Mouse (Mus musculus) T-helper 2 cell (primary cell): ENCODE data around the gene Hsd17b14.
"Not testable (repeated sequence)": the region's sequence is repeated elsewhere in the genome, so short reads cannot be mapped to it uniquely, and the experiment has no call there.

Experiments used
- in situ Hi-C: fragments of 300-600 bp; cut with MboI, MseI; formaldehyde crosslinking; loops from one replicate; pipeline ENCODE4 v1.15.1; 2025; ENCODE audit warnings: high pct_unique_total_duplicates

The Hsd17b14 gene

DNA sequence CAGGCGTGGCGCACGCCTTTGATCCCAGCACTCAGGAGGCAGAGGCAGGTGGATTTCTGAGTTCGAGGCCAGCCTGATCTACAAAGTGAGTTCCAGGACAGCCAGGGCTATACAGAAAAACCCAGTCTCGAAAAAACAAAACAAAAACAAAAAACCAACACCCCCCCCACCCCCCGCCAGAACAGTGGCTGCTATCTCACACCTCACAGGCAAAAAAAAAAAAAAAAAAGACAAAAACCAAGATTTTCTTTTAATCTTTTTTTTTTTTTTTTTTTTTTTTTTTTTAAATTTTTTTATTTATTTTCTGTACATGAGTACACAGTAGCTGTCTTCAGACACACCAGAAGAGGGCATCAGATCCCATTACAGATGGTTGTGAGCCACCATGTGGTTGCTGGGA is 27.5 kb upstream of the Hsd17b14 start:
- in situ Hi-C loops = not testable (repeated sequence)

DNA sequence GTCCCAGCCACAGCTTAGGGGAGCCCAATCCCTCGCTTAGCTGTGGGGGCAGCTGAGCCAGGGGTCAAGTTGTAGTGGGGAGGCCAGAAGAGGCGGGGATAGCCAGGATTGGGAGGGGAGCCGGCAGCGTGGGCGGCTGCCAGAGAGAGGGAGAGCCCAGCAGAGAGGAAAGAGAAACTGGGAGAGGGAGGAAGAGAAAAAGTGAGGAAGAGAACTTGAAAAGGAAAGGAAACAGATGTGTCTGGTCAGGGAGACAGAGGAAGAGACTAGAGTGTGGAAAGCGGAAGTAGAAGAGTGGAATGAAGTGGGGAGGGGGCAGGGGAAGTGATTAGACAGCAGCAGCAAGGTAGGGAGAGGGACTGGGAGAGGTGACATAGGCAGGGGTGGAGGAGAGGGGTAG is 25.2 kb upstream of the Hsd17b14 start:
- in situ Hi-C loops = no loop called here

DNA sequence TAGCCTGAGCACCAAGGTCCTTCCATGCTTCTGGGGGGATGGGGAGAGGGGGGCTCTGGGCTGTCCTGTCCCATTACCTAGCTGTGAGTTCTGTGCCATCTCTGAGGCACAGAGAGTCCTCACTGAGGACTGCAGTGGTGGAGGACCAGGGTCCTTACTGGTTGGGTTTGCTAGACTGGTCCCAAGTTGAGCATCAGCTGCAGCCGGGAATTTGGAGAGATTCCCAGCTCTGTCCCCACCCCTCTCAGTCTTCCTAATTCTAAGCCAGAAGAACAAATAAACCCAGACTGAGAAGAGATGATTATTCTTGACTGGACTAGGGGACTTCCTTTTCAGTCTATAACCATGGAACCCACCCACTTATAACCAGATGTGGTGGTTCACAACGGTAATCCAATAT is 24.1 kb upstream of the Hsd17b14 start:
- in situ Hi-C loops = no loop called here

DNA sequence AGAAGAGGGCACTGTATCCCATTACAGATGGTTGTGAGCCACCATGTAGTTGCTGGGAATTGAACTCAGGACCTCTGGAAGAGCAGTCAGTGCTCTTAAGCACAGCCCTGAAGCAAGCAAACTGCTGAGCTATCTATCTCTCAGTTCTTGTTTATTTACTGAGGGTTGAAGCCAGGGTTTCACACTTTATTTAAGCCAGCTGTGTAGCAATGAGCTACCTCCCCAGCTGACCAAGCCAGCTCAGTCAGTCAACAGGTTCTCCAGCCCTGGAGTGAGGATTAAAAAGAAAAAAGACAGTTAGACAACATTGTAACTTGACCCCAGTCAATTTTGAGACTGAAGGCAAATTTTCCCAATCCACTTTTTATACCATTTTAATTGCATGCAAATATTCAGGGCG is 19.0 kb upstream of the Hsd17b14 start:
- in situ Hi-C loops = no loop called here

DNA sequence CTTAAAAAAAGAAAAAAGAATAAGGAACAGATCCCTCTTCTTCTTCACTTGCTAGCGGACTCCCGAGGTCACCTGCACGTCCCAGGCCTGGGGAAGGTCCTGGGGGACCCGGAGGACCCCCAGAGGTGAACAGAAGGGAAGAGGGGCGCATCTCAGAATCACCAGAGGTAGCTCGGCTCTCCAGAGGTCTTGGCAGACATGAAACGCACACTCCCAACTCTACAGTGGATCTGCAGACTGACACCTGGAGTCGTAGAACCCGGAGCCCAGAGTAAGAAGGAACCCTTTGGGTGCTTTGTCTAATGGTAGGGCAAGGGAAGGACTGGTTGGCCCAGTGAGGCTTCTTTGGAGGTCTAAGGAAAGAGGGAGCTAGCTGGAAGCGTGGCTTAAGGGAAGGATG is 17.1 kb upstream of the Hsd17b14 start:
- in situ Hi-C loops = no loop called here

DNA sequence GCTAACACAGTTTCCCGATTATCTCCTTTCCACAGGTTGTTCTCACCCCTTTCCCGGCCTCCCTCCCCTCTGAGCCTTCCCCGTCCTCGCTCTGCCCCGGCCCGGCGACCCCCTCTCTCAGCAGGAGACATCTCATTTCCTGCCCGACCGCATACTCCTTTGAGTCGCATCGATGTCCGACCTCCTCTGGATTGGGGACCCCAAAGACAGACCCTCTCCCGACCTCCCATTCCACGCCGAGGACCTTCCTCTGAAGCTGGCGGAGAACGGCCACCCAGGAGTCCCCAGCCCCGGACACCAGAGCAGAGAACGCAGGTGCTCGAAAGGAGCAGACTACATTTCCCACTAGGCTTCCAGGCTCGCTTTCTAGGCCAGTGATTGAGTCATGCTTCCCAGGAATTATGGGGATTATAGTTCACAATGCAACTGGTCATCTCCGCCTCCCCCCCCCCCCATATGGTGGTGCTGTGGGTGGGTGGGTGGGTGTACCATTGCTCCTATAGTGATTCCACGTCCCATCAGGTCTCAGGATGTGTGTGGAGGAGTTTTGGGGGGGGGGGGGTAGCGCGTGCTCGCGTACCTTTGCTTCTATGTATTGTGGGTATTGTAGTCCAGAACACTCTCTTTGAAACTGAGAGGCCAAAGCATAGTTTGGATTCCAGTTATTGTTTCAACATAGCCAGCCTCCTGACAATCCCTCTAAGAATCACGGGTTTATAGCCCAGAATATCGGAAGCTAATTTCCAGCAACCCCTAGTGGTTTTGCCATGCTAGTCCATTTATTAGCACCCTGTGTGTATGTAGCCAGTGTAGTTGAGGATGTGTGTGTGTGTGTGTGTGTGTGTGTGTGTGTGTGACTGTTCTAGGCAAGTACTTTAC is 16.3 kb upstream of the Hsd17b14 start:
- in situ Hi-C loops = no loop called here

DNA sequence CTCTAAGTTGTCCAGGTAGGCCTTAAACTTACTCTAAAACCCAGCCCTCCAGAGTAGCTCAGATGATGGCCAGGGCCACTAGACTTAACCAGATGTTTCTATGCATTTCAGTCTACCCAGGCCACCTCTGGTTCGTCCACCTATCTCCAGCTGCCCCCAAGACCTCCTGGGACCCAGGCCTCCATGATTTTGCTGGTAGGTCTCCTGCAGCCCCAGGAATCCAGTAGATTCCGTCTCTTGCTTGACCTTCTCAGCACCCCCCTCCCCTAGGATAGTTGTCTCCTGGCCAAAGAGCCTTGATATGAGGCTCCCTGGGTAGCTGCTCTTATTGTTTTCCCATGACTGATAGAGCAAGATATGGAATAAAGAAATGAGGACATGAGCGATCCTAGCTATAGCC is 15.6 kb upstream of the Hsd17b14 start:
- in situ Hi-C loops = no loop called here

DNA sequence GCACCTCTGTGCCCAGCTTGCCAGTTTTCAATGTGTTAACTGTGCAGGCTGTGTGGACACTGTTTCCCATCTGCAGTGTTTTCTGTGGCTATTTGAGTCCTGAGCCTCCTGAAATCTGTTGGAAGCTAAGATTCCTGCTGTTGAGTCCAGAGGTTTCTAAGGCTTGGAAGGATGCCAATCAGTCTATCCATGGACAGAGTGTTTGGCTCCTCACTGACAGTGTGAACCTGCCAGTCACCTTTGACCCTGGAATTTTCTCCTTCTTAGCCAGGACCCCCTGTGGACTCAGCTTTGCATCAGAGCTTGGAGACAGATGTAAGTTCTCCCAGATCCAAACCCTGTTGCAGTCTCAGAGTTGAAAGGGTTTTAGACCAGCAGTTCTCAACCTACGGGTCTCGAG is 14.5 kb upstream of the Hsd17b14 start:
- in situ Hi-C loops = no loop called here

DNA sequence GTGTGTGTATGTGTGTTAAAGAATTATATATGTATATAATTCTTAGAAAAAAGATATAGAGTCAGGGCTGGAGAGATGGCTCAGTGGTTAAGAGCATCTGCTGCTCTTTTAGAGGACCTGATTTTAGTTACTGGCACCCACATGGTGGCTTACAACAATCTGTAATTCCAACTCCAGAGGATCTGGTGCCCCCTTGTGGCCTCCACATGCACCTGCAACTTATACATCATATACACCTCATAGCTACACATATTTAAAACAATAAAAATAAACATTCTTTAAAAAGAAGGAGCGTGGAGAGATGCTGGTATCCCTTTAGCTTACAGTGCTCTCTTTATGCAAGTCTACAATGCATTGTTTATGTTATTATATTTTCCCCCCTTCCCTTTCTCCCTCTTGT is 10.2 kb upstream of the Hsd17b14 start:
- in situ Hi-C loops = no loop called here

DNA sequence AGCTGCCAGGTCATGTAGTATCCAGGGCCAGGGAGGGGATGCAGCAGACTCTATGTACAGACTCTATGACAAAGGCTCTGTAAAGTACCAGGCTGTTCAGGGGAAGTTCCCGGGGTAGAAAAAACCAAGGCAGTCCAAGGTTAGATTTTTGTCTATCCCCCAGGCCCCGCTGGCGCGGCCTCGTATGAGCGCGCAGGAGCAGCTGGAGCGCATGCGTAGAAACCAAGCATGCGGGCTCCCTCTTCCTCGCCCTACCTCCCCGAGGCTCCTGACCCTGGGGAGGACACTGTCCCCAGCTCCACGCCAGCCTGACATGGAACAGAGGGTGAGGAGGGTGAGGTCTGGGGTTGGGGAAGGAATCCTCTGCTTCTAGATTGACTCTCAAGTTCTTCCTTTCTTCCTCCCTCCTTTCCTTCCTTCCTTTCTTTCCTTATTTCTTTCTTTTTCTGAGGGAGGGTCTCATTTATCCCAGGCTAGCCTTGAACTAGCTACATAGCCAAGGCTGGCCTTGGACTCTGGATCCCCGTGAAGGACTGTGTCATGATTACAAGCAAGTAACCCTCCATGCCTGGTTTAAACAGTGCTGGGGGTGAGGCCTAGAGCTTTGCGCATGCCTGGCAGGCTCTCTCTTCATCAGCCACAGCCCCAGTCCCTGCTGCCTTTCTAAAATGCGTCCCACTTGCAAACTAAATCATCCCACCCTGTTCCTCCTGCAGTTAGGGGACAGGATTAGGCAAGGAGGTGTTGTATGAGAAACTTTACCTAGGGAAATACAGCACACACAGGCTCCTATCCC is 4.9 kb upstream of the Hsd17b14 start:
- in situ Hi-C loops = loop anchor here (5.0 kb wide), 1 partner anchor 42 kb away; no protein-coding TSS in a partner anchor

DNA sequence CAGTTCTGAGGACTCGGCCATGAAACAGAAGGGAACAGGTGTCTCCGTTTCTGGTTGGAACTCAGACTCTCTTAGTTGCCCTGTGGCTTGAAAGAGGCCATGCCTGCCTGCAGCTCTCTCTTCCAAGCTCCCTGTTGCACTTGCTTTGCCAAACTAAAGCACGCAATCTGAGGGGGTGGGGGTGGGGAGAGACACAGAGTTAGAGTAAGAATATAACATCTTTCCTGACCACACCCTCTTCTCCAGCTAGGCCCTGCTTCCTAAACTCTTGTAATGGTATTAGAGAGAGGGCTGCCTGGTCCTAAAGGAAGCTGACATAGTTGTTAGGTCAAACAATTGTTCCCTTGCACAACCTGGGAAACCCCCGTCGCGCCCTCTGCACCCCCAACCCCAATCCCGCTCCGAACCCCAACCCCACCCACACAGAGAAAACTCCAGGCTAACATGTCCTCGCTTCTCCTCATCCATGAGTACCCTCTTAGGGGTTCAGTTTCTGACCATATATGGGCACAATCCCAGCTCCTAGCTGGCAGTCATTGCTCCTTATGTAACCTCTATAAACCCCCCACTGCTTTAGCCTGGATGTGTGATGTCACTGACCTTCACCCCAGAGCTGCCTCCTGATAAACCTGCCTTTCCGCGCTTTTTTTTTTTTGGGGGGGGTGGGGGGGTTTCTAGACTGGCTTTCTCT is 3.7 kb upstream of the Hsd17b14 start:
- in situ Hi-C loops = loop anchor here (5.0 kb wide), 1 partner anchor 41 kb away; no protein-coding TSS in a partner anchor

DNA sequence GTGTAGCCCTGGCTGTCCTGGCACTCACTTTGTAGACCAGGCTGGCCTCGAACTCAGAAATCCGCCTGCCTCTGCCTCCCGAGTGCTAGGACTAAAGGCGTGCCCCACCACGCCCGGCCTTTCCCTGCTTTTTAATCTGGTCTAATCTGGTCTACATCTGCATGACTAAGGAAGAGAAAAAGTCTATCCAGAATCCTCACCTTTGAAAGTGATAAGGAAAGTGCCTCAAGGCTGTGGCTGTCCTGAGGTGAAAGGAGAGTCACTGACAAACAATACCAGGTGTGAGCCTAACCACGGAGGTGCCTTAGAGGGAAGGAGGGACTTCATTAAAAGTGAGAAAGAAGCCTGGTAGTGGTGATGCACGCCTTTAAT is 3.2 kb upstream of the Hsd17b14 start:
- in situ Hi-C loops = loop anchor here (5.0 kb wide), 1 partner anchor 41 kb away; no protein-coding TSS in a partner anchor

DNA sequence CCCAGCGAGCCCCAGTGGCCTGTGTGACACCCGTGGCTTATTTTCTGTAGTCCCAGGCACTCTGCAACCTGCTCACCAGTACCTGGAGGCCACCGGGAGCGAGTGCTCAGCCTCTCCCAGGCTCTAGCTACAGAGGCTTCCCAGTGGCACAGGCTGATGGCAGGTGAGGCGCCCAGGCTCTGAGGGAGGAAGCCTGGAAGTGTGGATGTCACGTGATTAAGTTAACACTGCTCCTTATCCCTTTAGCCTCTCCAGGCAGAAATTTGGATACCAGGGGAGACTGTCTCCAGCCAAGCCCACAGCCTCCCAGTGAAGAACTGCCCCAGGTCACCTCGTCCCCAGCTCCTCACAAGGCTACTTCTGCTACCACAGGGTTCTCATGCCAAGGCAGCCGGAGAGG is 1.2 kb upstream of the Hsd17b14 start:
- in situ Hi-C loops = loop anchor here (5.0 kb wide), 1 partner anchor 39 kb away; no protein-coding TSS in a partner anchor

DNA sequence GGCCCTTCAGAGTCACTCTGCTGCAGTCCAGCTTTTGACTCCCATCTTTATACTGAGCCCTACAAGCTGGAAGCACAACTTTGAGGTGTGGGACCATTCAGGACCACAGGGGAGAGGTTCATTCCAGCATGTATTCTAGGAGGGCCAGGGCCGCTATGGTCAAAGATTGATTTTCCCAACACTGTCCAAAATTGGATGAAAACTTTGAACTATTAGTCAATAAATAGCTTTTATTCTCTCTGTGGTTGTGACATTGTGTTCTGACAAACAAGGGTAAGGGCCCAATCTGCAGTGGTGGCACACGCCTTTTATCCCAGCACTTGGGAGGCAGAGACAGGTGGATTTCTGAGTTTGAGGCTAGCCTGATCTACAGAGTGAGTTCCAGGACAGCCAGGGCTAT is 703 bp upstream of the Hsd17b14 start:
- in situ Hi-C loops = loop anchor here (5.0 kb wide), 1 partner anchor 38 kb away; no protein-coding TSS in a partner anchor

DNA sequence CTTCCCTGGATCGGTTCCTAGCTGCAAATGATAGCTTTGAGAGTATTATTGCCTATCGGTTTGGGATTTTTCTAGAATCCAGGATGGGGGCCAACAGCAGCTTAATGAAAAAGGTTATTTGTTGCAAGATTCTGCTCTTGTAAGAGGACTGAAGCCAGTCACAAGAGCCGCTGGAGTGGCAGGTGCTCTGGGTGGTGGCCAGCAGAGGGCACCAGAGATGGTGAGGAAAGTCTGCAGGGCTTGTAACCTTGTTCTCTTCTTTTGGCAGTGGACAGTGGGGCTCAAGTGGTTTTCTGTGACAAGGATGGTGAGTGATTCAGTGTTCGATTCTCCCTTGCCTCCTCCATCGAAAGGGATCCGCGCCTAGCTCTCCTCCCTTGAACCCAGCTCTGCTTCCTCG is 1.1 kb downstream of the Hsd17b14 start:
- in situ Hi-C loops = no loop called here

DNA sequence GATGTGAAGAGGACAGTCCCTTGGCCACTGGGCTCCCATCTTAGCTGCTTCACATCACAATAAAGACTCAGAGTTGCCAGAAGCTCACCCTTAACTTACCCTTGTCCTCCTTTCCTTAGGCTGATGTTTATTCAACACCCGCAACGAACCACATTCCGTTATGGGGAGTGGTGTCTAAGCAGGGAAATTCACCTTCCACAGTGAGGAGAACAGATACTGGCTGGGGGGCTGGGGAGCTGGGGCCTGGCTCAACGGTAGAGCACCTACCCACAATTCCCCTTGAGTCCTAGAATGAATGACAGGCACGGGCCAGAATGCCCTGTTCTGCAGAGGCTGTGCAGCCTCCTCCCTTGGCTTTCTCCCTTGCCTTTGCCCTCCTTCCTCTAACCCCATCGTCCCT is 4.2 kb downstream of the Hsd17b14 start:
- in situ Hi-C loops = no loop called here

DNA sequence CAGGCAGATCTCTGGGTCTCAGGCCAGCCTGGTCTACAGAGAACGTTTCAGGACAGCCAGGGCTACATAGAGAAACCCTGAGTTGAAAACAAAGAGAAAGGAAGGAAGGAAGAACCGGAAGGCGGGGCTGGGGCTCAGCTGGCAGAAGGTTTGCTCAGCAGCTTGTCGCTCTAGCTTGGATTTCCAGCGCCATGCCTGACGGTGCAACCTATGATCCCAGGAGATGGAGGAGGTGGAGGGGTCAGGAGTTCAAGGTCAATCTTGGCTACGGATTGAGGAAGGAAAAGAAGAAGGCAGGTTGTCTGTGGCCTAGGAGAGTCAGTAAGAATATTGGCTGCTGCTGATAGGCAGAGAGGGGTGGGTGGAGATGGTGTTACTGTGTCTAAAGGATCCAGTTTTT is 5.5 kb downstream of the Hsd17b14 start:
- in situ Hi-C loops = loop anchor here (5.0 kb wide), 1 partner anchor 83 kb away; no protein-coding TSS in a partner anchor

DNA sequence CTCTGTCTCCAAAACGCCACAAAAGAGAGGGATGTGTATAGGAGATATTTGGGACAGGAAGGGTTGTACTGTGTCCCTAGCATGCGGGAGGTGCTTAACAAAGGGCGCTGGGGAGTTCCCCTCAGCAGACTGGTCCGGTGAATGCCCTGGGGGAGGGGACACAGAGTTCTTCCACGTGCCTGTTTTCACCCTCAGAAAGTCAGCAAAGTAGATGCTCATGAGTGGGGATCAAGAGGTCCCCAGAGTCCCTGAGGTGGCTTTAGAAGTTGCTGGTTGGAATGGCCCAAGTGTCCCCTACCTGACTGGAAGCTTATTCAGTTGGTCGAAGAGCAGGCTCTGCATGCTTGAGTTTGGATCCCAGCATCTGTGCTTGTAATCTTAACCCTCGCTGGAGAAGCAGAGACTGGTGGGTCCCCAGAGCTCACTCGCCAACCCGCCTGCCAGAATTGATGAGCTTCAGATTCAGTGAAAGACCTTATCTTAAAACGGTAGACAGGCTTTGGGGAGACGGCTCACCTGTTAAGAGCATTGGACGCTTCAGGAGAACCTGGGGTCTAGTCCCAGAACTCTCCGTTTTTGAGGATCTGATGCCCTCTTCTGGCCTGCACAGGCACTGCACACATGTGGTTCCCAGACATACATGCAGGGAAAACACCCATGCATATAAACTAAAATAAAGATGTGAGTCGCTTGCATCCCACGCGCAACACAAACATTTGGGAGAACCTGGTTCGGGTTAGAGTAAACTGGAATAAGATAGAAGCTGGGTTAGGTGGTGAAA is 6.3 kb downstream of the Hsd17b14 start:
- in situ Hi-C loops = loop anchor here (5.0 kb wide), 1 partner anchor 84 kb away; no protein-coding TSS in a partner anchor

DNA sequence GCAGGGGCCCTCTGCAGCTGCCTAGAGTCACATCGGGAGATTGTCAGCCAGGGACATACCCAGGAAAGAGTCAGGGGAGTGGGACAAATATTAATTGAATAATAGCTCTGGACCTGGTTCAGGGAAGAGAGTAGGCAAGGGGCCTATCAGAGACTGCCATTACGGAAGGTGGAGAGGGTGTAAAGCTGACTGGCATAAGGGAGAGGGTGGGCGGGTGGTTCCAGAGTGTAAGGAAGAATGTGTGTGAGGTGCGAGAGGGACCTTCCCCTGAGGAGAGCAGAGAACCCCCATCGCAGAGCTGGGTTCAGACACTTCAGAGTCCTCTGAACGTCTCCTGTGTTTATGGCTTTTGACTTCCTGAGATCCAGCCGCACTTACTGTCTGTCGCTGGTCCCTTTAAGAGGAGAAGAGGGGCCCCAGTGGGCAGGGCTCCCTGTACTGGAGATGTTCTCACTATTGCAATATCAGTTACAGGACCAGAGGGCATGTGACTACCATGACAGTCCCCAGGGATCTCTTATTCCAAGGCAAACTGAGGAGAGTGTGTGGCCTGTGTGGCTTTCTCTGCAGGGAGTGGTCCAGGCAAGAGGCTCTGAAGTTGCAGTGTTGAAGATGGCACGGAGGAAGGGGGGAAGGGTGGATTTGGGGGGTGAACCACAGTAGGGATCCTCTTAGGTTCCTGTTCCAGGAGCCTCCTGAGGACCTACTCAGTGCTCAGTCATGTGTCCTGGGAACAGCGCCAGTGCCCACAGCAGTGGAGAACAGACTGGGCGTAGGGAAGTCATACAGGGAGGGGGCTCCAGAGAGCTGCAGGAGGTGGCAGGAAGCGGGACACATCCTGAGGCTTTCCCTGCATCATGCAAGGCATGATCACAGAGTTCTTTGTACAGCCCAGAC is 7.2 kb downstream of the Hsd17b14 start:
- in situ Hi-C loops = loop anchor here (5.0 kb wide), 1 partner anchor 85 kb away; no protein-coding TSS in a partner anchor

DNA sequence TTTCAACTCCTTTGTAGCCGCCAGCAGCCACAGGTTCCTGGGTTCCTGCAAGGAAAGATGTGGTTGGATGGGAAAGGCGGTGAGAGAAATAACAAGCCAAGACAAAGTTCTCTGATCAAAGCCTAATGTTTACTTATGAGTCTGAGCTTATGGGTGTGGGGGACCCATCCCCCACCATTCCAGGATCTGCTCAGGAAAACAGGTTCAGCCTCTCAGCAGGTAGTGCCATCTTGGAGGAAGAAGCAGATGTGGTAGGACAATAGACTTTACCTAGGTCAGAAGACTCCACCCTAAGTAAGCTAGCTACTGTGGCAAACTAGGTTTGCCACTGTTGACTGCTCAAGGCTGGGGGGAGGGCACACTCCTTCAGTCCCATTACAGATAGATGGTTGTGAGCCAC is 10.1 kb downstream of the Hsd17b14 start:
- in situ Hi-C loops = loop anchor here (5.0 kb wide), 1 partner anchor 88 kb away; no protein-coding TSS in a partner anchor
